Mouse (Mus musculus) layer of hippocampus, postnatal 10 days (tissue): ENCODE data around the gene Ripor3. TPM values are rescaled to one million over a fixed set of nuclear protein-coding genes. Genes with fewer than 3 reads are reported as not detected.
"Not testable (repeated sequence)": the region's sequence is repeated elsewhere in the genome, so short reads cannot be mapped to it uniquely, and the experiment has no call there.

Experiments used
- DNase-seq, 2 experiments: peaks; one replicate each; pipeline ENCODE4 v3.0.0; 2021; ENCODE audit warnings: low spot score in 2 of 2
- long read RNA-seq: library from polyadenylated mRNA; stranded (forward); transcript quantifications from one replicate; pipeline ENCODE4 v2.0.0, GENCODE M21; 2023
- total RNA-seq, 2 experiments: library from RNA; stranded (reverse); gene quantifications; 2 replicates each; pipeline ENCODE4 v1.2.3; 2021

The Ripor3 gene
- total RNA-seq, result under 1 TPM; 0.43 to 0.62 TPM
- long read RNA-seq, result 0 reads

GRCm38 (mm10) chr2:168009936-168010668 is at the start of gene Ripor3:
Gene Ripor3, minus strand, starts transcription at chr2:168010618.
- DNase-seq, result peak; percentile 63 to 69

DNA sequence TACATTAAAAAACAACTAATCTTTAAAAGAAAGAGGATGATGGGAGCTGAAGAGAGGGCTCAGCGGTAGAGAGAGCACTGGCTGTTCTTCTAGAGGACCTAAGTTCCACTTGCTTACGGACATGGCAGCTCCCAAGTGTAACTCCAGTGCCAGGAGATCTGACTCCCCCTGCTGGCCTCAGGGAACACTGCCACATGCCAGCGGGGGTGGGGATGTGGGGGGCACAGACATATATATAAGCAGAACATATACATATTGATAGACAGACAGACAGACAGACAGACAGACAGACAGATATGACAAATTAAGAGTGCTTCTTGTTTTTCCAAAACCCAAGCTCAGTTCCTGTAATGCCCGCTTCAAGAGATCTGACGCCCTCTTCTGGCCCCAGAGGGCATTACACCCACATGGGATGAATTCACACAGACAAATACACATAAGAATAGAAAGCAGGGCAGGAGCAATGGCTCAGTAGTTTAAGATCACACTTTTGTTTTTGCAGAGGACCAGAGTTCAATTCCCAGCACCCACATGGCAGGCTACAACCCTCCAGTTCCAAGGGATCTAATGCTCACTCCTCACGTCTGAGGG is 48.9 kb upstream of the Ripor3 start:
- no peak for DNase-seq

- DNase-seq, result no peak
These were observed 48.2 kb upstream of the Ripor3 start for GRCm38 (mm10) chr2:168058488-168059199.

GRCm38 (mm10) chr2:168057876-168058275 is 47.5 kb upstream of the Ripor3 start:
- not testable (repeated sequence) for DNase-seq

GRCm38 (mm10) chr2:168056666-168056933 is 46.2 kb upstream of the Ripor3 start:
- no peak for DNase-seq

DNA sequence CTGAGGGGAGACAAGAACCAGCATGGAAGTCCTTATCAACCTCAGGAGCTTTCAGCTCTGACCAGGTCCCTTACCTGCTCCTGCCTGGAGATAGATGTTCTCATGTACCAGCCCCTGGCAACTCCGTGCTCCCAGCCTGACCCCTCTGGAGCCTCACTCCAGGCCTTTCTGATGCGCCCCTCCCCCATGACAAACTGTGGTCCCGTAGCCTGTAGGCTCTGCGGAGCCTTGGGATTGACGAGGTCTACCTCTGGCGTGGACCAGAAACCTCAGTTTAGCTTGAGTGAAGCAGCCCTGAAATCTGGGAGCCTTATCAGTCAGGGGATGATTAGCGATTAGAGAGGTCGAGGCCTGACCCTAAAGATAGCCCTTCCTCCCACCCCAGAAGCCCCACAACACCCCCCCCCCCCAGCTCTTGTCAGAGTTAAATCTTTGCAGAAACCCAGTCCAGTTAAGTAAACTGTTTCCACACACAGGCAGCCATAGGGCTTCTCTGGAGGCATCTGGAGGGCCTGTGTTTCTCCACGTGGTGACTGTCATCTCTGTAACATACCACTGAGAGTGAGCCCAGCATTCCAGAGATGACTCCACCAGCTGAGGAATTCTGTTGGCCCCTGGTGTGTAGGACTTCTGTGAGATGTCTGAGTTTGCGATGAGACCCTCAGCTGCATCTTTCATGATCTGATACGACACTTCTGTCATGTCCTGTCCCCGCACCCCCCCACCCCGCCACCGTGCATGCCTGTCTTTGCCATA is 45.7 kb upstream of the Ripor3 start:
- no peak for DNase-seq

GRCm38 (mm10) chr2:168054142-168054541 is 43.7 kb upstream of the Ripor3 start:
- no peak for DNase-seq

DNA sequence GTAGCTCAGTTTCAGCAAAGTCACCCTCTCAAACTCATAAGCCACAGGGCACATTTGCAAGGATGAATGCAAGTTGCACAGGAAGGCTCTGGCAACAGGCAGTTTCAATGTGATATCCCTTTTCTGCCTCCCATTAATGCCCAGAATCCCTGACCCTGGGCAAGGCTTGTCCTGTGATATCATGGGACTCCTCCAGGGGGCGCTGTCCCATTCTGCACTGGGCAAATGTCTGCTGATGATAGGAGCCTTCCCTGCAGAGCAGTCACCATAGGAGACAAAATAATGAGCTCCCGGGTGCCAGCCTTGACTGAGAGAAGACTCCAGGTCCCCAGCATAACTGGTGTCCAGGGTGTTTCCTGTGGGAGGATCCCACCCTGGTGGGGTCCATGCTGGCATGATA is 42.3 kb upstream of the Ripor3 start:
- DNase-seq, result peak; percentile 57 to 58

GRCm38 (mm10) chr2:168052156-168052555 is 41.7 kb upstream of the Ripor3 start:
- no peak for DNase-seq

GRCm38 (mm10) chr2:168050000-168050942 is 39.9 kb upstream of the Ripor3 start:
- DNase-seq, result no peak

DNA sequence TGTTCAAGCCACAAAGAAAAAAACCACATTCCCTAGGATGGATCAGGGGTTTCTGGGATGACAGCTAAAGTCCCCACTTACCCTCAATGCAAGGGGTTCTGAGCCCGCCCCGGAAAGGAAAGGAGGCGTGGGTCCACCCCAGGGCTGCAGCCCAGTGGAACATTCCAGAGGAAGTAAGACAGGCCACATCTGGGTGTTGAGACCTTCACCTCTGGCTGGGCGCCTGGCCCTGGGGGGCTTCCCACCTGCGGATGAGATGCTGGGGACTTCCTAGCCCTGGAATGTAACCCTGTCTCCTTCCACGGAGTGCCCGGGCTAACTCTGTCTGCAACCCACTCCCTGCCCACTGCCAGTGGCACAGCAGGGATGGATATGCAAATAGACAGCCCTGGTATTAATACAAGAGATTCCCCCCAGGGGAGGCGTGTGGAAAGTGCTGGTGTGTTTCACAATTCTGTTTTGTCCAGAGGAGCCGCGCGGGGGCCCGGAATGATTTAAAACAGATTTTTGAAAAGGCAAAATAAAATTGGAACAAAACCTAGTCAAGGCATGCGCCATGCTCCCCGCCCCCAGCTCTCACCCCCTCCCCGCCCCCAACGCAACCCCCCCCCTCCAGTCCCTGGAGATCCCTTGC is 38.7 kb upstream of the Ripor3 start:
- no peak for DNase-seq

- no peak for DNase-seq
These were observed 36.0 kb upstream of the Ripor3 start for GRCm38 (mm10) chr2:168046467-168046866.

DNA sequence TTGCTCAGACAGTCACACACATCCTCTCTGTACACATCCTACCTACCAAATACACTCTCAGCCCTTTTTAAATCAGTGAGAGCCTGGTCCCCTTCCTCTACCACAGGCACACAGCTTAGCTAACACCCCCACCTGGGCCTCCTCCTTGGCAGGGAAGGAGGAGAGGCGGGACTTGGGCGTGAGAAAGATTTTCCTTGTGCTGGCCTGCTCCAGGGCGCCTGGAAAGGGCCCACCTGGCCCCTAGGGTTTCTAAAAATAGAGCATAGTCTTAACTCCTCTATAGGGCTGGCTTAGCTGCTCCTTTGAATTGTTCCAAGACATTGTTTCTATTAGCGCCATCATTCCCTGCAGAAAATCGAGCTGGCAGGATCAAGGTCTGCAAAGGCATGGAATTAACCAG is 35.4 kb upstream of the Ripor3 start:
- DNase-seq, result no peak

- no peak for DNase-seq
These were observed 34.9 kb upstream of the Ripor3 start for GRCm38 (mm10) chr2:168045357-168045756.

- no peak for DNase-seq
These were observed 34.4 kb upstream of the Ripor3 start for GRCm38 (mm10) chr2:168044681-168045287.

- peak; percentile 16 to 29 for DNase-seq
These were observed 31.6 kb upstream of the Ripor3 start for GRCm38 (mm10) chr2:168042019-168042418.

DNA sequence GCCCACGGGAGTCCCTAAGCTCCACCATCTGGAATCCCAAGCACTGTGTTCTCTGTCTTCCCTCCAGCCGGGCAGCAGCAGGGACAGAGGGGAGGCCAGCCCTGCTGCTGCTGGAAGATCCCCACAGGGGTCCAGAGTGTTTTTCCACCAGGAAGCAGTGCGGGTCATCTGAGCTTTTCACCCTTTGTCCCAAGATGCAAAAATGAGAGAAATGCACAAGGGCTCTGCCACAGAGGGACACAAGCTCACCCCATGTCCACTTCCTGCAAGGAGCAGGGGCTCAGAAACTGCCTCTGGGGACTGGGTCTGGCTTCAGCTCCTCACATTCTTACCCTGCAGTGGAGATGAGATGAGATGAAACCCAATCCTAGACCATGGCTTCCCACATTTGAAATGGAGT is 30.3 kb upstream of the Ripor3 start:
- no peak for DNase-seq

DNA sequence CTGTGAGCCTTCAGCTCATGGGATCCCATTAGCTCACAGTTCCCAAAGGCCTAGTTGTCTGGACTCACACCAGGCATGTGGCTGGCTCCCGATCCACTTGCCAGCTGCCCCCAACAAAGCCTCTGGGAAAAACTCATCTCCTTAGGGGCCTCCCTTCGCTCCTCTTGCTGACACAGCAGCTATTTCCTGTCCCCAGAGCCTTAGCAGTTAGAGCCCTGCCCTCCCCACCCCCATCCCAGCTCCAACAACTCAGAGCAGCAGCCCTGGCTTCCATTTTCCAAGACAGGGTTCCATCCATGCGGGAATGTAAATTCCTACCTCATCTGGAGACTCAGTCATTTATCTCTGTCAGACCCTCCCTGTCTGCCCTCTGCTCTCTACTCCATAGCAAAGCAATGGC is 26.6 kb upstream of the Ripor3 start:
- no peak for DNase-seq

DNA sequence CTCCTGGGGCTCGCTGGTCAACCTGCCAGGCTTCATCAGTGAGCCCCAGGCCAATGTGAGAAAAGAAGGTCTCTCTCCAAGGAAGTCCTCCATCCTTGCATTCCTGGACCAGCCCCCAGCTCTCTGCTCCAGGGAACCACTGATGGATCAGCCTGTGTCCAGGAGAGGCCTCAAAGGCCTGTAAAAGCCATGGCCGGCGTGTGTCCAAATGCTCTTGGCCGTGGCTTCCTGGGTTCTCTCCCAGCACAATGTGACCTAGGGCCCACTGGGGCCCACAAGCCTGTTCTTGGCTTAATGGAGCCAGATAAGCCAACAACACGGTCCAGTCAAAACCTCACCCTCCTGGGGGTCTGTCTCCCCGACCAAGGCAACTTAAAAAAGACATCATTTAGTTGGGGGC is 25.5 kb upstream of the Ripor3 start:
- DNase-seq, result no peak

- no peak for DNase-seq
These were observed 23.5 kb upstream of the Ripor3 start for GRCm38 (mm10) chr2:168033905-168034304.
